Mouse (Mus musculus) induced T-regulatory cell, adult 2 months (primary cell): ENCODE results near the gene Tlx3.

Source experiments
- DNase-seq: peaks from one replicate; pipeline ENCODE4 v3.0.0-alpha.2; 2012; ENCODE audit warnings: low read depth

Gene Tlx3

DNA sequence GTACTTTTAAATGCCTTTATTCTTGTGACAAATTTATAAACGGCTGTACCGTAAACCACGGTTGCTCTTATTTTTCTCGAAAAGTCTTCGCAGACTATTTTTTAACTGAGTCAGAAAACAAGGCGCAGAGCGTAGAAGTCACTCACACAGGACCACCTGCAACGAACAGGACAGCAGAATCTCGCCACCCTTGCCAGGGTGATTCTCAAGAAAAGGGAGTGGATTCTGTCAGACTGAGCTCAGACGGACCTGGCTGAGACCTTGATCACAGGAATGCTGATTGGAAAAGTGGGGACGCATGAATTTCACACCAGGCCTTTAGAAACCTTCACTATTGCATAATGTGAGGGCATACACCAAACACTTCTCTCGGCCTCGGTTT, 6.3 kb downstream of the Tlx3 start:
- DNase-seq: no peak

DNA sequence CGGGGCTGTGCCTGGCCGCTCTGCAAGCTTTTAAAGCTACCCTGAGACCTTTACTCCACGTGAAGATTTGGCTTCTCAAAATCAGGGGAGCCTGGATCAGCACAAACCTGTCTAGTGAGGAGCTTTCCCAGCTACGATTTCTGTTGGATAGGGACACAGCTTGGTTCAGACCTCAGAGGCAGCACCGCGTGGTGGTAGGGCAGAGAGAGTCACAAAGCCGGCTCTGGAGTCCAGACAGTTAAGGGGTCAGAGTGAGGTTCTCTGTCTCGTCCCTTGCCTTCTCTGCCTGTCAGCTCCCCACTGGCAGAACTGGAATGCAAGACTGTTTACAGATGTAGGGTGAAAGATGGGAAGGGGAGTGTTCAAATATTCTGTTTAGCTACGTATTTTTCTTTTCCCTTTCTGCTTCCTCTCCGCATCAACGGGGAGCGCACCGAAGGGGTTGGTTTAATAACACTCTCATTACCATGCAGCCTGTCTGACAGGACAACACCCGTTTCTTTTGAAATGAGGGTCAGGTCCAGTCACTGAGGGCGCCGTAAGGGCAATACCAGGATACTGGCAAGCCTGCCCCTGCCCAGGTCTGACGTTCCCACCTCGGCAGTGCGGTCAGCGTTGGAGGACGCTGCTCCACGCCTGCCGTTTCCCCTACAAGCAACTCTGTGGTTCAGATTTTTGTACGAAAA, 6.8 kb downstream of the Tlx3 start:
- no peak for DNase-seq

DNA sequence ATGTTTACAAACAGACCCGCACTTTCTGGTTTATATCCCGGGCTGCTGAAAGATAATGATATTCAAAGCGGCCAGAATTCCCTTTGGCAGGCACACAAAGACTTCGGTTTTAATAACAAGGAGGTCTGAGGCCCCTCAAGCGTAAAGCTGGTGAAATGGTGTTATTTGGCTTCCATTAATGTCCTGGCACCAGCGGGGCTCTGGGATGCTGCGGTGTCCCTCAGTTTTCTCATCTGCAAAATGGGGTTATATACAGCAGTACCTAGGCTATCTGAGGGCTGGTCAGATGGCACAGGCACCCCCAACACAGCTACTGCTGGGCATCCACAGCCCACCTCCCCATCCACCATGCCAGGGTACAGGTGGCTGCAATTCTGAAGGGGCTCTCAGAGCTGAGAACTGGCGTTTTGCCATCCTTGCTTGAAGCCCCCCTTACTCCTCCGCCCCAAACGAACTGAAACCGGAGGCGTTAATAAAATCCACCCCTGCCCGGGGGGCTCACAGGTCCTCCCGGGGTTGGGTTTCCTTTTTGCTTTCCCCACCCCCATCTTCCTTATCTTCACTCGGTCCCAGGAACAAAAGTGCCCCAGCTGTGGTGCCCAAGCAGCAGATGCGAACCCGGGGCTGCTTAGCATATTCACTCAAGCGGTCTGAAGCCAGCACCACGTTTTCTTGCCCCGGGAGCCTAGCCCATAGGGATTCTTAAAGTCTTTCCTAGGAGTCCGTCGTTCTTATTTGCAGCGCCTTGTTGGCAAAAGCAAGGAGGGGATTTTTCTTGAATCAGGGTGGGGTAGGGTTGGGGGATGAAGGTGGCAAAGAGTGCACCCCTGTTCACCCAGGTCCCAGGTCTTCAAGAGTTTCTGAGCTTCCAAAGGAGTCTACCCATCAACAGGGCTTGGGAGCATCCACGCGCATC, 7.6 kb downstream of the Tlx3 start:
- no peak for DNase-seq

DNA sequence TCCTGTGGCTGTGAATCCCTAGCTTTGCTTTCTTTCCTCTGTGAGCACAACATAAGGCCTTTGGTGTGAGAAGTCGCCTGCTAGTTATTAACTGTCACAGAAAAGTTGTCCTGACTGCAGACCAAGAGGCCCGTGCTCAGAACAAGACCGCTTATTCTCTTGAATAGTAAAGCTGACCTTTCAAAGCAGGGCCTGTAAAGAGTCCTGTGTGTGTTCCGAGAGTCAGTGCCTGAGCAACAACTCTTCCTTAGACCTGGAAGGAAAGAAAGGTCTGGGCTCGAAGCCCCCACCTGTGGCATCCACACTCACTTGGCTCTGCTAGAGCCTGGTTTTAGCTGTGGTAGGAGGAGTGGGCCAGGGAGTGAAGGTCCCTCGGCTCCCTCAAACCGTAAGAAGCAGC, 8.3 kb downstream of the Tlx3 start:
- DNase-seq: no peak

DNA sequence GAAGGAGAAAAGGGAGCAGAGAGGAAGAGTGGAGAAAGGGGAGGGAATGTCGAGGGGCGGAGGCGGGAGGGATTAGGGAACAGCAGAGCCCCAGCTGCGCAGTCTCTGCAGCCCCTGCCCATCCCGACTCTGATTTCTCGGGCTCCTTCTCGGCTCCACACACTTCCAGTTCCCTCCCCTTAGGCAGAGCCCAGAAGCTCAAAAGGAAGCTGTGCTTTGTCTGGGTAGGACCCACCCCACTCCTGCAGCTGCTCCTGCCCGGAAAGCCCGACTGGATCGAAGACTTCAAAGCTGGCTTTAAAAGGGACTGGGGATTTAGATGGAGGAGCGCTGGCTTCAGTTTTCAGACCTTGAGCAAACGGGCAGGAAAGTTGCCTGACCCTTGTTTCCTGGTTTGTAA, 9.7 kb downstream of the Tlx3 start:
- DNase-seq: no peak

DNA sequence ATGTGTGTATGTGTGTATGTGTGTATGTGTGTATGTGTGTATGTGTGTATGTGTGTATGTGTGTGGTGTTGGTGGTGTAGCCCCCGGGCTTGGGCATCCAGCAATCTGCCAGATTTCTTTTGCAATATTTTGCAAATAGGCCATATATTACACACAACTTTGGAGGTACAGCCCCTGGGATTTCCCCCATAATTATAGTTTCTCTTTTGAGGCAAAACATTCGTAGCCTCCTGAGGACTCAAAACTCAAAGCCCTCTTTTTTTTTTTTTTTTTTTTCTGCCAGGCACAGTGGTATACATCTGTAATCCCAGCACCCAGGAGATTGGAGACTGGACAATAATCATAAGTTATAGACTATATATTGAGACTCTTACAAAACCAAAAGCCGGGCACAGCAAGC, 21.6 kb downstream of the Tlx3 start:
- peak; percentile 32 for DNase-seq

DNA sequence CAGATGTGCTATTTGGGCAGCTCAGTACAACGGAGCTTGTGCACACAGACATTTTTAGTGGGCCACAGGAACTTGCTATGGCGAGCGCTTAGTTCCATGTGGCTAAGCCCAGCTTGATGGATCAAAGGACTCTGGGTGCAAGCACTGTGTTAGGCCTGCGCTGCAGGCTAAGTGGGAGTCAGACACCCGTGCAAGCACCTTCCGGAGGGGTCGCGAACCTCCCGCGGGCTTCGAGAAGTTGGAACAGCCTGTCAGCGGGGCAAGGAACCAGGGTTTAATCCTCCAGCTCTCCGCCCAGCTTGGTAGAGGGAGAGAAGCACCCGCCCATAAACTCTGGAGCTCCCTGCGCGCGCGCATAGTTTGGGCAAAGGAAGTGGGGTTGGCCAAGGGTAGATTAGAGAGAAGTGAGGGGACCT, 22.7 kb downstream of the Tlx3 start:
- DNase-seq: no peak

DNA sequence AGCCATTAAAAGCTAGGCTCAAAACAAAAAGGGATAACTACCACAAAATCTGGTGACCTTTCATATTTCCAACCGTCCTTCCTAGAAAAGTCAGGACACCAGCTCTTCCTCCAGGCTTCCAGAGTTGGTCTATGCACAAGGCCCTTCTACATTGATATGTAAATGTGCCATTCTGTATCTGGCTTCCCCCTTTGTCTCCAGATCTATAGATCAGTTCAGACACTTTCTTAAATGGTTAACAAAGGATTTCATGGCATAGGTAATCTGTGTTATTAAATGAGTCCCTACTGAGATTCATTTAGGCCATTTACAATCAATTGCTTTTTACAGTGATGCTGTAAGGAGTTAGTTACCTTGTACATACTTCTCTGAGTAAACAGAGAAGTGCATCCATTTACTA, 23.6 kb downstream of the Tlx3 start:
- DNase-seq: no peak

DNA sequence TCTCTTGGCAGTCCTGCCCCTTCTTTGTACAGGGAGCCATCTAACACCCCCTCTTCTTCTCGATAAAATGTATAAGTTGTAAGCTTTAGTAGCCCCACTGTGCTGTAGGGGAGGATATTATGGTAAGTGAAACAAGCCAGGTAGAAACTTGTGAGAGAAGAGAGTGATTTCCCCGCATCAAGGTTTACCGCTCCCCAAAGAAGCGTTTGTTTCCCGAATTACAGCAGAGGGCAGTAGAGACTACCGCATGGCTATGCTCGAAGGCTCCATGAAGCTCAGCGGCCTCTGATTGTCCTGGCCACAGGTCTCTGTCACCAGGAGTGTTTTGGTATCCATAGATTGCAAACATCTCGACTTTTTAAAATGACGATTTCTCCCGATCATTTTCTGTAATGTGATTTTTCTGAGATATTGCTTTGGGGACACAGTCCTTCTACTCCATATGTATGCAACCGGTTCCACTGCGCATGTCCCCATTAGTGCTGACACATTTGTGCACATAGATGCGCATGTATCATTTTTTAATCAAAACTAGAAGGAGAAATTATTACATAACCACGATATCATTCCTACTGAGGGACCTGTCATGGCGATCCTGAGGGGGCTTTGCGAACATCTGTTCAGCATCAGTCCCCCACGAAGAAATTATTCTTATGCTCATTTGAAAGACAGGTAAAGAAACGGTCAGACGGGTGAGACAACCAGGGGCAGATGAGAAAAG, 26.7 kb downstream of the Tlx3 start:
- peak; percentile 51 for DNase-seq

DNA sequence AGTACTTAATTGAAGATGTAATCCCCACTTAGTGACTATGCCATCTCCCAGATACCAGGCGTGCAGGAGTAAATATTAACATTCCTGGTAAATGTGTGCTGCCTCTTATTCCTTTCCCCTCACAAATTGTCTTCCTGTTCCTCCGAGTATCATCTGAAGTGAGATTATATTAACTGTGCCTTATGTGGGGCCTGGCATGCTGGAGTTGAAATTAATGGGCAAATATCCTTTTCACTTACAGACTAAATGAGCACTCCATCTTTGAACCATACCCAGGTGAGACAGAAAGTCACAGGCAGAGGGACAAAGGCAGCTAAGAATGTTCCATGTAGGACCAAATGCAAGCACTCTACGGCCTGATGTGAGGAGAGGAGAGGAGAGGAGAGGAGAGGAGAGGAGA, 27.6 kb downstream of the Tlx3 start:
- no peak for DNase-seq

DNA sequence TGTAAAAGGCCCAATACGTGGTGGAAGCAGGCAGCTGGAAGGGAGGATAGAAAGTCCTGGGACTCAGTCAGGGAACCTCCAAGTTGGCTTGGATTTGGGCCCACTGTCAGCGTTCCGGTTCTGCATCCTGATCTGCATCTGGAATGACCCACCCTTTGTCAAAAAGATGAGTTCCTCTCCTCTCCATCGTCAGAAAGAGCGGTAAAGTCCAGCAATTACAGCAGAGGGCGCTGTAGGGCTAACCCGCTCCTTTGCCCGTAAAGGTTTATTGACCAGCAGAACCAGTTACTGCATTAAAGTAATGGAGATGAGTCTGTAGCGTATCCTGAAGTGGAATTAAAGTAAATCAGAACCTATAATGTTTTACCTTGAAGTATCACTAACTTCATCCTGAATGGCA, 32.9 kb downstream of the Tlx3 start:
- DNase-seq: peak; percentile 74

DNA sequence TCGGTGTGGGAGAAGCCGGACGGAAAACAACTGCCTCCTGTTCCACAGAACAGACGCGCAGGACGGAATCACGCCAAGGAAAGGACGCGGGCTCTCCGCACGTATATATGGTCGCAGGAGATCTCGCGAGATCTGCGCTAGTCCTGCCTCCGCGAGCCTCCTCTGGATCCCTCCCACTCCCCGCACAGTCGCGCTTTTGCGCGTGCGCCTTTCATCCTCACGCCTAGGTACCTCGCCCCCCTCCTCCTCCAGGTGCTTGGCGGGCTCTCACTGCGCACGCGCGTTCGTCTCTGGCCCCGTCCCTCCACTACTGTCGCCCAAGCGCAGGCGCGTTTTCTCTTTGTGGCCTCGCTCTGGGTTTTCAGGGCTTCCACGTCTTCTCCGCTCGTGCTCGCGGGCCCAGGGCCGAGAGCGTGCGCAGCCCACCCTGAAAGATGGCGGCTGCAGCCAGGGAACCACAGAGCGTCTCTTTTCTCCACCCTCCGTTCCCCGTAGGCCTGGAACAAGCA, 40.3 kb downstream of the Tlx3 start, which contains the start of gene Npm1:
Npm1 (minus strand) TSS at position 209 of the 509 bp plus-strand sequence.
- peak; percentile 100 for DNase-seq

DNA sequence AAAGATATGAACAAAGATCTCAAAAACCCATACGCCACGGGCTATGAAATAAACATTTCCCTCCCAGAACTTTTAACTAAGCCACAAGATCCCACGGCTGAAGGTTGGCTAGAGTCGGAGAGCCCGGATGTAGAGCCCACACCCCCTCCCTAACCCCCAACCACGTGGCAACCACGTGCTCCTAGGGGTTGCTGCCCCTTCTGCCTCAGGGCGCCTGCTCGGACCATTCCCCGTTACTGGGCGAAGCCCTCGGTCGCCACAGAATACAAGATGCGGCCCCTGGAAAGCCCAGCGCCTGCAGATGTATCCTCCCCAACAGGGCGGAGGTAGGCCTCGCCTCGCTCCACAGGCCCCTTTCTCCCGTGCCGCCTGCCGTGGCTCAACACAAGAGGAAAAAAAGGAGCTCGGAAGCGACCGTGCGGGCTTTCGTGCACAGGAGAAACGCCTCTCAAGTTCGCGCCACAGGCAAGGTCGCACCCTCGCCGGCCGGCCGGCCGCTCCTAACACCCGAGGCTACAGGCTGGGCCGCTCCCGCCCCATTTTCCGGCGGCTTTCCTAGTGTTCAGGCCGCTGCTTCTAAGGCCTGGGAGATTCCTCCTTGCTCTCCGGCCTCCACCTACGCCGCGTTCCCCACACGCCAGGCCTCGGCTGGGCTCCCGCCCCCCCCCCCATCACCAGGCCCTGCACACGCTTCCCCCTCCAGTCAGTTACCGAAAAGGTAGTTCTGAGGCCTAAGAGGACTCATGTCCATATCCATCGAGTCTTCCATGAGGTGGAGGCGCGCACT, 41.0 kb downstream of the Tlx3 start:
- peak; percentile 86 for DNase-seq

DNA sequence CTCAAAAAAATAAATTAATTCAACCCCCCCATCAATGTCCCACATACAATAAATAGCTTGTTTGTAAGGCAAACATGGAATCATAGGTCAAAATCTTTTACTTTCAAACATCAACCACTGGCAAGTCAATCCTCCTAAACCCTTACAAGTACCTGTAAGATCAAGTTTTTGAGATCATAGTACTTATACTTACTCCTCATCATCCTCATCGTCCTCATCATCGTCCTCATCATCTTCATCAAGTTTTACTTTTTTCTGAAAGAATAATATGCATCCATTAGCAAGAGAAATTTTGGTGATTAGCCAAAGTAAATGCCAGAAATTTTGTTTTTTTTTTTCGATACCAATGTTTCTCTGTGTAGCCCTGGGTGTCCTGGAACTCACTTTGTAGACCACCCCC, 43.6 kb downstream of the Tlx3 start:
- DNase-seq: no peak

DNA sequence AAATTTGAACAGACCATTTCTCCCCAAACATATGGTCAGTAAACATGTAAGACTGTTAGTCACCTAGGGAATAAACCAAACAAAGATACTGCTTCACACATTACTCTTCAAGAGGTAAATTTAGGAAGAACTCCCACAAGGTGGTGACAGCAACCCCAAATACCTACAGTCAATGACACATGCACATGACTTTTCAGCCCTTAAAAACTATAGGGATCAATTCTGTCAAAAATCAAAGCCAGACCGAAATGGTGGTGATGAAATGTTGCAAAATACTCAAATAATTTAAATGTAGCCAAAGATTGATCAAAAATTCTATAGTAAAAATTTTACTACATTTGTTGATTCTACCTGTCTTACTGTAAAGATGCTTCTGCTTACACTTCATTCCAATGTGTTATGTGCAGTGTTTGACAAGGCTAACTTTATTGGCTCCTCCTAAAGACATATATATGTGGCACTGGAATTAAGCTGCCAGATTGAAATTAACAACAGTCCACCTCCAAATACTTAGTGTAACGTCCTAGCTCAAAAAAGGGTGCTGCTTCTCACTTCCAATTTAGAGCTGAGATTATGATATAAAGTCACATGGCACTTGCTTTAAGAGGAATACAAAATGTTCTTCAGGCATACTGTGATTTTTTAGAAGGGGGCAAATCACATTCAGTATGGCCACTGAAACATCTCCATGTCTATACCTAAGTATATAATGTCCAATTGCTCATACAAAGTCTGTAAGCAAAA, 45.8 kb downstream of the Tlx3 start:
- no peak for DNase-seq

DNA sequence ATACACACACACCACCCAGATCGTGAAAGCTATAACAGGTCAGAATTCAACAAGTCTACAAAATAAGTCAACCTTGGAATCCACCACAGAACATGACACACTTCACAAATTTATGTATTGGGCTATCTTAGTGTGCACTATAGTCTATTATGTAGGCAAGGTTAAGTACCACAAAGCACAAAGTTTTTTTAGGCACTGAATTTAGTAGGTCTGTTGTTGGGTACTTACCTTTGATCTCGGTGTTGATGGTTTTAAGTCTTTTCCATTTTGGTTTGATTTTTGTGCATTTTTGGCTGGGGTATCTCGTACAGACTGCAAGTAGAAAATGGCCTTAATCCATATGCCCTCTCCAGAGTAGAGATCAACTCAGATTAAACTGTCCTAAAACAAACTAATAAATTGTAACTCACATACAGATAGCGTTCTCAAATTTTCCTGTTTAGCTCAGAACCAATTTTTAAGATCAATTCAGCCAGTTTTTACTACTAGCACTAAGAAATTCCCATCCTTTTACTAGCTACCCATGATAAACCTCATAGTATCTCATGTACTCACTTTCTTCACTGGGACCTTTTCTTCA, 46.9 kb downstream of the Tlx3 start:
- DNase-seq: no peak

DNA sequence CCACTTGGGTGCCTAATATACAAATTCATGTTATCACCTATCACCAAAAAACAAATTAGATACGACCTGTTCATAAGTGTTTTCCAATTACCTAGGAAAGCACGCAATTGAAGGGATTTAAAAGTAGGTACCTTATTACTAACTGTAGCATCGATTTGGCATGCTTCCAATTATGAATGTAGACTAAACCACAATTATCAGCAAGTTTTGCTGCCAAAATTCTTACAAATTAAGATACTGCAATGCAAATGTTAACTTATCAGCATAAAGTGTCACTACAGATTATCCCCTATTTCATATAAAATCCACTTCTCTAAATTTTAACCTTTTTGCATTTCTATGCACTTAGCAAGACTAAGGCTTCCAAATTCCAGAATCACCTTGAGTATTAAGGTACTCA, 48.9 kb downstream of the Tlx3 start:
- DNase-seq: no peak

DNA sequence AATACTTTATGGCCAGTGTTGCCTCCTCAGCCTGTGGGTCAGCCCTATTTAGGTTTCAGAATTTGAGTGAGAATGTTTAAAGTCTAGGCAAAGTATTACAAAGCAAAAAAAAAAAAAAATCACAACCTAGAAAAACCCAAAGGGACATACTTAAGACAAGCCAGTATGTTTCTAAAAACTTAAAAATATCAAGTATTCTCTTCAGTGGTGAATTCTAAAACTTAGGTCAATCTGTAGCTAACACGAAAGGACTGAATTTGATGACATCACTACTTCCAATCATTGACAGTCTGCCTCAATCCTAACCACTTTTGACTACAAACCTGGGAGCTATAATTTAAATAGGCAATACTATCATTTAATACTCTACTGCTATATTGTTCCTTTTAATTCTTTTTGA, 50.4 kb downstream of the Tlx3 start:
- no peak for DNase-seq

DNA sequence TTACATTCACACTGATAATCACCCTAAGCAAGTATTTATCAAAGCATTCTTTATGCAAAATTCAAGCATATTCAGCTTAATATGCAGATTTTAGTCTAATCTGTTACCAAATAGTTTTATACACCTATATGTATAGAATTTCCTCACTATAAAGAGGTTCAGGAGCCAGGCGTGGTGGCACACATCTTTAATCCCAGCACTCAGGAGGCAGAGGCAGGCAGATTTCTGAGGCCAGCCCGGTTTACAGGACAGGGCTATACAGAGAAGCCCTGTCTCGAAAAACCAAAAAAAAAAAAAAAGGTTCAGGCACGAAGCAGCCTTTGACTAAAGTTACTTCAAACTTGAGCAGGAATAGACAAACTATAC, 51.6 kb downstream of the Tlx3 start:
- no peak for DNase-seq

DNA sequence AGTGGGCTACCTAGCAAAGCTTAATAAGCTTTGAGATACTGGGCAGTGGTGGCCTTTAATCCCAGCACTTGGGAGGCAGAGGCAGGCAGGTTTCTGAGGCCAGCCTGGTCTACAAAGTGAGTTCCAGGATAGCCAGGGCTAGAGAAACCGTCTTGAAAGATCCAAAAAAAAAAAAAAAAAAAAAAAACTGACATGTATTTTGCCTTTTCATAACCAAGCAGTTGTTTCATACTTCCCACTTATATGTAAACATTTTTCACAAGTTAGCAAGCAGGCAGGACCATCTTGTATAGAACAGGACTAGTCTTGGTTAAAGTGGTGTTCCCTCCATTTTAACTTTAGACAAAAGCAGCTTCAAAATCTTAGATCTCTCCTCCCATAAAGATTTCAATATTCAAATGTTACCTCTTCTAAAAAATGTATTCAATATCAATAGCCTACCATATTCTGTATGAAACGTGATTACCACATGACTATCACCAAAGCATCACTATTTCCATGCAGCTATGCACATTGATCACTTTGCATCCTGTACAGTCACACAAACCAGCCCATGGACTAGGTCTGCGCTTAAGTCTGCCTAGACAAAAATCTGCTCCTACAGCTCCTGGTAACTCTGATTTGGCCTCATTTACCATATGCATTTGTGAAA, 52.1 kb downstream of the Tlx3 start:
- no peak for DNase-seq
